Mouse (Mus musculus) G1E (cell line): ENCODE measurements around the gene Sh3kbp1. TPM values are rescaled to one million over a fixed set of nuclear protein-coding genes. Genes with fewer than 3 reads are reported as not detected.

Experiments
- ATAC-seq: 2 replicates; pipeline ENCODE4 v1.8.0; 2016; ENCODE audit warnings: mild to moderate bottlenecking; ENCODE audit not compliant: insufficient number of reproducible peaks, poor library complexity, low FRiP score, severe bottlenecking; ENCODE audit errors: extremely low read depth
- DNase-seq: peaks from one replicate; pipeline ENCODE4 v3.0.0; 2012; ENCODE audit warnings: low spot score
- H3K27me3 ChIP-seq: 2 replicates; pipeline ENCODE4 v1.6.1; 2012; ENCODE audit warnings: mild to moderate bottlenecking, low read length, inconsistent platforms; ENCODE audit not compliant: insufficient read depth
- H3K36me3 ChIP-seq: replicated peaks from 2 replicates; pipeline ENCODE3; 2012; ENCODE audit warnings: mild to moderate bottlenecking, inconsistent platforms
- H3K4me1 ChIP-seq: 2 replicates; pipeline ENCODE4 v1.6.1; 2012; ENCODE audit warnings: low read depth, low read length, inconsistent platforms, mixed read lengths; ENCODE audit not compliant: insufficient read depth
- H3K4me3 ChIP-seq: 2 replicates; pipeline ENCODE4 v1.5.1; 2012; ENCODE audit warnings: low read depth, mild to moderate bottlenecking, inconsistent platforms, low read length, moderate library complexity, mixed read lengths
- H3K9me3 ChIP-seq: replicated peaks from 2 replicates; pipeline ENCODE4 v1.6.1; 2012; ENCODE audit warnings: inconsistent platforms
- CTCF ChIP-seq: IDR thresholded peaks from 2 replicates; pipeline ENCODE4 v1.5.1; 2012; ENCODE audit warnings: low read depth, low read length, inconsistent platforms, mixed read lengths
- GATA1 ChIP-seq: IDR thresholded peaks from 2 replicates; pipeline ENCODE4 v1.6.1; 2012; ENCODE audit warnings: borderline replicate concordance, low read length, inconsistent platforms, mixed read lengths
- GATA2 ChIP-seq: IDR thresholded peaks from 2 replicates; pipeline ENCODE4 v1.6.1; 2012; ENCODE audit warnings: low read depth, low read length, inconsistent platforms, borderline replicate concordance
- POLR2AphosphoS5 ChIP-seq: IDR thresholded peaks from 2 replicates; pipeline ENCODE4 v1.6.1; 2012; ENCODE audit warnings: low read depth, low read length, inconsistent platforms; ENCODE audit not compliant: insufficient replicate concordance
- TAL1 ChIP-seq: conservative IDR thresholded peaks from 2 replicates; pipeline ENCODE4 v1.6.1; 2012; ENCODE audit warnings: low read depth, low read length, inconsistent platforms, mixed read lengths
- polyA plus RNA-seq: library from polyadenylated mRNA; stranded (reverse); fragments of >175 nt; gene quantifications from 2 replicates; pipeline ENCODE4 v1.2.3, GENCODE M21; 2012
- total RNA-seq, 2 experiments: library from RNA; stranded (forward) in 1 of 2; stranded (reverse) in 1 of 2; fragments of 200-1000 nt in 1 of 2; fragments of >200 nt in 1 of 2; fragmentation: Nextera tagmentation in 1 of 2; gene quantifications; 2 replicates each; pipeline ENCODE4 v1.2.3; 2014 to 2017

Sh3kbp1 gene
- total and polyA plus RNA-seq, 3 experiments = 13.3 to 242 (median 231) TPM

GRCm38 (mm10) chrX:159732845-159733244, 105.8 kb downstream of the Sh3kbp1 start:
- H3K4me1 ChIP-seq = peaks cover 9% of the 10 kb centered on the region

GRCm38 (mm10) chrX:159733948-159734347, 106.9 kb downstream of the Sh3kbp1 start:
- Histone ChIP-seq H3K4me3 (no peak overlapping the region), H3K4me1 (peaks cover 9% of the 10 kb centered on the region), H3K36me3 (no peaks in the 10 kb centered on the region), H3K27me3 (no peaks in the 10 kb centered on the region), H3K9me3 (no peaks in the 10 kb centered on the region)
- TF ChIP-seq POLR2AphosphoS5 (no peak), TAL1 (no peak), GATA1 (no peak), CTCF (no peak), GATA2 (no peak)
- ATAC-seq = no peak
- DNase-seq = no peak

More at GRCm38 (mm10) chrX:159732845-159733244, 105.8 kb downstream of the Sh3kbp1 start:
- no peak overlapping the region for H3K4me3 ChIP-seq
- DNase-seq (no peak), ATAC-seq (no peak)
- H3K9me3 ChIP-seq = no peaks in the 10 kb centered on the region
- H3K36me3 ChIP-seq = no peaks in the 10 kb centered on the region
- TF ChIP-seq GATA2 (no peak), GATA1 (no peak), POLR2AphosphoS5 (no peak), CTCF (no peak), TAL1 (no peak)
- H3K27me3 ChIP-seq = no peaks in the 10 kb centered on the region

GRCm38 (mm10) chrX:159735513-159736099, 108.5 kb downstream of the Sh3kbp1 start:
- no peak for TF ChIP-seq POLR2AphosphoS5
- TF ChIP-seq TAL1 = no peak
- TF ChIP-seq CTCF = no peak
- no peak for TF ChIP-seq GATA1
- no peak for TF ChIP-seq GATA2
- no peaks in the 10 kb centered on the region for H3K27me3 ChIP-seq
- DNase-seq (peak; percentile 11), ATAC-seq (peak; percentile 82)
- peaks cover 9% of the 10 kb centered on the region for H3K4me1 ChIP-seq
- H3K4me3 ChIP-seq = no peak overlapping the region; the same call in 1 of the 2 replicates
- H3K36me3 ChIP-seq = peaks cover 2% of the 10 kb centered on the region
- H3K9me3 ChIP-seq = no peaks in the 10 kb centered on the region

- Histone ChIP-seq H3K36me3 (peaks cover 2% of the 10 kb centered on the region), H3K27me3 (no peaks in the 10 kb centered on the region), H3K4me3 (no peak overlapping the region), H3K4me1 (peaks cover 9% of the 10 kb centered on the region), H3K9me3 (no peaks in the 10 kb centered on the region)
- ATAC-seq = no peak
- no peak for DNase-seq
- no peak for TF ChIP-seq GATA2
- no peak for TF ChIP-seq POLR2AphosphoS5
- TF ChIP-seq TAL1 = no peak
- no peak for TF ChIP-seq GATA1
- TF ChIP-seq CTCF = no peak
Measured at GRCm38 (mm10) chrX:159737344-159737743, 110.3 kb downstream of the Sh3kbp1 start.

GRCm38 (mm10) chrX:159744035-159744434, 117.0 kb downstream of the Sh3kbp1 start:
- no peaks in the 10 kb centered on the region for H3K9me3 ChIP-seq
- H3K4me1 ChIP-seq = no peaks in the 10 kb centered on the region
- TF ChIP-seq CTCF (no peak), GATA1 (no peak), TAL1 (no peak), POLR2AphosphoS5 (no peak), GATA2 (no peak)
- no peaks in the 10 kb centered on the region for H3K27me3 ChIP-seq
- DNase-seq (no peak), ATAC-seq (no peak)
- no peak overlapping the region for H3K4me3 ChIP-seq
- peaks cover 9% of the 10 kb centered on the region for H3K36me3 ChIP-seq

GRCm38 (mm10) chrX:159744620-159745019, 117.5 kb downstream of the Sh3kbp1 start:
- Histone ChIP-seq H3K27me3 (no peaks in the 10 kb centered on the region), H3K36me3 (peaks cover 9% of the 10 kb centered on the region), H3K4me1 (no peaks in the 10 kb centered on the region), H3K4me3 (no peak overlapping the region), H3K9me3 (no peaks in the 10 kb centered on the region)
- TF ChIP-seq GATA2 (no peak), CTCF (no peak)
- ATAC-seq (no peak), DNase-seq (no peak)

GRCm38 (mm10) chrX:159751834-159752233, 124.8 kb downstream of the Sh3kbp1 start:
- DNase-seq (no peak), ATAC-seq (peak; percentile 8; the same call in 1 of the 2 replicates)
- Histone ChIP-seq H3K27me3 (no peaks in the 10 kb centered on the region), H3K4me1 (peaks cover 11% of the 10 kb centered on the region), H3K9me3 (no peaks in the 10 kb centered on the region), H3K36me3 (peaks cover 2% of the 10 kb centered on the region), H3K4me3 (no peak overlapping the region)
- TF ChIP-seq GATA1 = no peak
- TF ChIP-seq POLR2AphosphoS5 = no peak
- no peak for TF ChIP-seq GATA2
- no peak for TF ChIP-seq CTCF
- no peak for TF ChIP-seq TAL1
